Mouse (Mus musculus): ENCODE results near the gene Rmnd5b. TPM values are rescaled to one million over a fixed set of nuclear protein-coding genes. Genes with fewer than 3 reads are reported as not detected.

Gene Rmnd5b
- 40.0 and 41.3 TPM in 2 replicates for polyA plus RNA-seq (2015; fragmentation: Nextera tagmentation; extraction: Ambion mirVana)

- Histone ChIP-seq H3K4me3 (replicated peaks; ENCODE audit: low read length) (peak within 1 kb of the TSS; percentile 68), H3K9me3 (replicated peaks; ENCODE audit: control insufficient read depth, low read length) (no peaks in the 10 kb centered on the region), H3K4me2 (ENCODE audit: low read depth, low read length) (peak within 1 kb of the TSS; percentile 72), H3K27me3 (ENCODE audit: control insufficient read depth, insufficient read depth, low read length) (no peaks in the 10 kb centered on the region), H3K27ac (ENCODE audit: low read length) (peak within 1 kb of the TSS; percentile 88), H3K36me3 (ENCODE audit: control insufficient read depth, insufficient read depth, low read length) (no peaks in the 10 kb centered on the region), H3K4me1 (ENCODE audit: control insufficient read depth, insufficient read depth, low read length) (peaks cover 10% of the 10 kb centered on the region), H3K9ac (ENCODE audit: low read length) (peak within 1 kb of the TSS; percentile 81)
- peak; percentile 85 for ATAC-seq (ENCODE audit: insufficient read depth, low FRiP score)
- WGBS, result under 1% methylated on average over 61 of the region's 61 CpGs
Observed at GRCm38 (mm10) chr11:51635525-51636322, at the start of gene Rmnd5b. Rmnd5b (minus strand) TSS chr11:51635896.

- 0 out of 2 replicates have a peak, but pooled peaks cover 3% of the 10 kb centered on the region for H3K4me1 ChIP-seq (ENCODE audit: control insufficient read depth, insufficient read depth, low read length)
- WGBS, result 40% methylated on average over 8 of the region's 8 CpGs
- no peaks in the 10 kb centered on the region for H3K27me3 ChIP-seq (ENCODE audit: control insufficient read depth, insufficient read depth, low read length)
- no peak overlapping the region for H3K4me2 ChIP-seq (ENCODE audit: low read depth, low read length)
- ATAC-seq (ENCODE audit: insufficient read depth, low FRiP score), result no peak
- no peaks in the 10 kb centered on the region for H3K36me3 ChIP-seq (ENCODE audit: control insufficient read depth, insufficient read depth, low read length)
- no peak overlapping the region for H3K4me3 ChIP-seq (replicated peaks; ENCODE audit: low read length)
- no peak overlapping the region for H3K9ac ChIP-seq (ENCODE audit: low read length)
- H3K27ac ChIP-seq (ENCODE audit: low read length), result no peak overlapping the region
- no peaks in the 10 kb centered on the region for H3K9me3 ChIP-seq (replicated peaks; ENCODE audit: control insufficient read depth, low read length)
Observed at GRCm38 (mm10) chr11:51681976-51682374, 46.3 kb upstream of the Rmnd5b start.

- no peak overlapping the region for H3K27ac ChIP-seq (ENCODE audit: low read length)
- H3K9ac ChIP-seq (ENCODE audit: low read length), result 0 out of 2 replicates have a peak overlapping the region, but pooled peaks have one; percentile 50
- no peaks in the 10 kb centered on the region for H3K27me3 ChIP-seq (ENCODE audit: control insufficient read depth, insufficient read depth, low read length)
- peak; percentile 50; the same call in 1 of the 2 replicates for ATAC-seq (ENCODE audit: insufficient read depth, low FRiP score)
- H3K9me3 ChIP-seq (replicated peaks; ENCODE audit: control insufficient read depth, low read length), result no peaks in the 10 kb centered on the region
- H3K4me1 ChIP-seq (ENCODE audit: control insufficient read depth, insufficient read depth, low read length), result 0 out of 2 replicates have a peak, but pooled peaks cover 3% of the 10 kb centered on the region
- no peaks in the 10 kb centered on the region for H3K36me3 ChIP-seq (ENCODE audit: control insufficient read depth, insufficient read depth, low read length)
- no peak overlapping the region for H3K4me3 ChIP-seq (replicated peaks; ENCODE audit: low read length)
- peak overlapping the region; percentile 4; the same call in 1 of the 2 replicates for H3K4me2 ChIP-seq (ENCODE audit: low read depth, low read length)
- 36% methylated on average over 13 of the region's 13 CpGs for WGBS
Observed at GRCm38 (mm10) chr11:51681324-51681975, 45.8 kb upstream of the Rmnd5b start.

DNA sequence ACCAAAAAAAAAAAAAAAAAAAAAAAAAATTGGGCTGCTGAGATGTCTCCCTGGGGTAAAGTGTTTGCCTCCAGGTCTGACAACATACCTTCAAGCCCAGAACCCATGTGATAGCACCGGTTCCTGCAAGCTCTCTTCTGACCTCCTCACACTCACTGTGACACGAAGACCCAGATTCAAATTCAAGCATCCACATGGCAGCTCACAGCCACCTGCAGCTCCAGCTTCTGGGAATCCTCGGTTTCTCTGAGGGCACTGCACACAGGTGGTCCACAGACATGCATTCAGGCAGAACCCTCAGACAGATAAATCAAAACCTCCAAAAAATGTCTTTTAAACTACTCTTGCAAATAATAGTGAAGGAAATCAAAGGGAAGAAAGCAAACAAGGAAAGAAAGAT, 43.8 kb upstream of the Rmnd5b start:
- no peak overlapping the region for H3K9ac ChIP-seq (ENCODE audit: low read length)
- no peak overlapping the region for H3K27ac ChIP-seq (ENCODE audit: low read length)
- 0 out of 2 replicates have a peak, but pooled peaks cover 3% of the 10 kb centered on the region for H3K4me1 ChIP-seq (ENCODE audit: control insufficient read depth, insufficient read depth, low read length)
- no peak overlapping the region for H3K4me2 ChIP-seq (ENCODE audit: low read depth, low read length)
- no peaks in the 10 kb centered on the region for H3K27me3 ChIP-seq (ENCODE audit: control insufficient read depth, insufficient read depth, low read length)
- 53% methylated on average over 3 of the region's 3 CpGs for WGBS
- no peaks in the 10 kb centered on the region for H3K9me3 ChIP-seq (replicated peaks; ENCODE audit: control insufficient read depth, low read length)
- H3K36me3 ChIP-seq (ENCODE audit: control insufficient read depth, insufficient read depth, low read length), result no peaks in the 10 kb centered on the region
- no peak for ATAC-seq (ENCODE audit: insufficient read depth, low FRiP score)
- H3K4me3 ChIP-seq (replicated peaks; ENCODE audit: low read length), result no peak overlapping the region

DNA sequence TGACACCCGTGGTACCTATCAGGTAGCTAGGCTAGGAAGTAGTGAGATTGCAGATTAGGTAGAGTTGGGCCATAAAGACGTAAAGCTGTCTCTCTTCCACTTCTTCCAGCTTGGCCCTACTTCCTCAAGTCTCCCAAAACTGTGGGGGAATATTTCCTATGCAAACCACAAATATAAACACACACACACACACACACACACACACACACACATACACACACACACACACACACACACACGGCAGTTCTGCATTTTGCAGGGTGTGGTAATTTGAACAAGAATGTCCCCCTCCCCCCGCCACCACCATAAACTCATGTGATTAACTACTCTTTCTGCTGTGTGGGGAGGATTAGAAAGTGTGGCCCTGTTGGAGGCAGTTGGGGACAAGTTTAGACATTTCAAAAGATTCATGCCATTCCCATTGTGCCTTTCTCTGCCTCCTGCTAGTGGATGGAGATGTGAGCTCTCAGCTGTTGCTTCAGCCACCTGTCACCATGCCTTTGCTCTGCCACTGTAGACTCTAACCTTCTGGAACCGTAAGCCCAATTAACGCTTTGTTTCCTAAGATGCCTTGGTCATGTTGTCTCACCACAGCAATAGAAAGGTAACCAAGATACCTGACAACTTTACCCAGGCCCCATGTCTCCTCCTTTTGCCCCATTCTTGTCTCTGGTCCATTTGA, 42.2 kb upstream of the Rmnd5b start:
- Histone ChIP-seq H3K4me1 (ENCODE audit: control insufficient read depth, insufficient read depth, low read length) (0 out of 2 replicates have a peak, but pooled peaks cover 3% of the 10 kb centered on the region), H3K9me3 (replicated peaks; ENCODE audit: control insufficient read depth, low read length) (no peaks in the 10 kb centered on the region), H3K27me3 (ENCODE audit: control insufficient read depth, insufficient read depth, low read length) (no peaks in the 10 kb centered on the region), H3K4me2 (ENCODE audit: low read depth, low read length) (no peak overlapping the region), H3K36me3 (ENCODE audit: control insufficient read depth, insufficient read depth, low read length) (no peaks in the 10 kb centered on the region), H3K4me3 (replicated peaks; ENCODE audit: low read length) (no peak overlapping the region), H3K27ac (ENCODE audit: low read length) (no peak overlapping the region), H3K9ac (ENCODE audit: low read length) (no peak overlapping the region)
- WGBS, result 53% methylated on average over 6 of the region's 6 CpGs
- no peak for ATAC-seq (ENCODE audit: insufficient read depth, low FRiP score)

GRCm38 (mm10) chr11:51675386-51675785, 39.7 kb upstream of the Rmnd5b start:
- no peaks in the 10 kb centered on the region for H3K27me3 ChIP-seq (ENCODE audit: control insufficient read depth, insufficient read depth, low read length)
- 82% methylated on average over 5 of the region's 5 CpGs for WGBS
- ATAC-seq (ENCODE audit: insufficient read depth, low FRiP score), result no peak
- no peak overlapping the region for H3K27ac ChIP-seq (ENCODE audit: low read length)
- no peaks in the 10 kb centered on the region for H3K36me3 ChIP-seq (ENCODE audit: control insufficient read depth, insufficient read depth, low read length)
- no peaks in the 10 kb centered on the region for H3K9me3 ChIP-seq (replicated peaks; ENCODE audit: control insufficient read depth, low read length)
- no peak overlapping the region for H3K4me2 ChIP-seq (ENCODE audit: low read depth, low read length)
- no peak overlapping the region for H3K4me3 ChIP-seq (replicated peaks; ENCODE audit: low read length)
- H3K4me1 ChIP-seq (ENCODE audit: control insufficient read depth, insufficient read depth, low read length), result no peaks in the 10 kb centered on the region
- no peak overlapping the region for H3K9ac ChIP-seq (ENCODE audit: low read length)

DNA sequence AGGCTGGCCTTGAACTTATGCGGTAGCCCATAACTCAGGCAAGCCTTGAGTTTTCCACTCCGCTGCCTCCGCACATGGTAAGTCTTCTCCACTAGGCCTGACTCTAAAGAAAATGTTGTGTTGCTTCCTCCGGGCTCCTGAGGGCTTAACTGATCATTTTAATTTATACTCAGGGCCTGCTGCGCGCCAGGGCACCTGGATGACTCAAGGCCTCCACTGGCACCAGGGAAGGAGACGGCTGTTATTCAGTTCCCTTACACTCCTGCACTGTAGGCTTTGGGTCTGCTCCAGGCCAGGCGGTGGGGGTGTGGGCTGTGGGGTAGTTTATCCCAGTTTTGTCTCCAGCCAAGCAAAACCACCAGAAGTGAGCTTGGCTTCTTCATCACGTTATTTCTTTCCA, 37.6 kb upstream of the Rmnd5b start:
- no peak for ATAC-seq (ENCODE audit: insufficient read depth, low FRiP score)
- Histone ChIP-seq H3K27ac (ENCODE audit: low read length) (no peak overlapping the region), H3K4me1 (ENCODE audit: control insufficient read depth, insufficient read depth, low read length) (no peaks in the 10 kb centered on the region), H3K9ac (ENCODE audit: low read length) (no peak overlapping the region), H3K4me2 (ENCODE audit: low read depth, low read length) (no peak overlapping the region), H3K36me3 (ENCODE audit: control insufficient read depth, insufficient read depth, low read length) (no peaks in the 10 kb centered on the region), H3K27me3 (ENCODE audit: control insufficient read depth, insufficient read depth, low read length) (no peaks in the 10 kb centered on the region), H3K9me3 (replicated peaks; ENCODE audit: control insufficient read depth, low read length) (no peaks in the 10 kb centered on the region), H3K4me3 (replicated peaks; ENCODE audit: low read length) (no peak overlapping the region)
- 79% methylated on average over 9 of the region's 9 CpGs for WGBS

- H3K9me3 ChIP-seq (replicated peaks; ENCODE audit: control insufficient read depth, low read length), result no peaks in the 10 kb centered on the region
- H3K4me2 ChIP-seq (ENCODE audit: low read depth, low read length), result no peak overlapping the region
- no peaks in the 10 kb centered on the region for H3K27me3 ChIP-seq (ENCODE audit: control insufficient read depth, insufficient read depth, low read length)
- 72% methylated on average over 2 of the region's 2 CpGs for WGBS
- H3K36me3 ChIP-seq (ENCODE audit: control insufficient read depth, insufficient read depth, low read length), result no peaks in the 10 kb centered on the region
- H3K27ac ChIP-seq (ENCODE audit: low read length), result no peak overlapping the region
- H3K4me3 ChIP-seq (replicated peaks; ENCODE audit: low read length), result no peak overlapping the region
- no peak for ATAC-seq (ENCODE audit: insufficient read depth, low FRiP score)
- no peak overlapping the region for H3K9ac ChIP-seq (ENCODE audit: low read length)
- no peaks in the 10 kb centered on the region for H3K4me1 ChIP-seq (ENCODE audit: control insufficient read depth, insufficient read depth, low read length)
Observed at GRCm38 (mm10) chr11:51671376-51671775, 35.7 kb upstream of the Rmnd5b start.

DNA sequence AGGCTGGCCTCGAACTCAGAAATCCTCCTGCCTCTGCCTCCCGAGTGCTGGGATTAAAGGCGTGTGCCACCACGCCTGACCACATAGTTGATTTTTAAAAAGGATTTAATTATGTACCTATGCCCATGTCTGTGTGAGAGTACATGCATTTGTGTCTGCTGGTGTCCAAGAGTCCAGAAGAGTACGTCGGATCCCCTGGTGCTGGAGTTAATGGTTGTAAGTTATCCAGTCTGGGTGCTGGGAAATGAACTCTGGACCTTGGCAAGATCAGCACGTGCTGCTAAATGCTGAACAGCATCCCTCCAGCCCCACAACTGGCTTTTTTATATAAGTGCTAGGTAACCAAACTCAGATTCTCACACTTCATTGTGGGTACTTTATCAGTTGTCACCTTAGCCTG, 35.1 kb upstream of the Rmnd5b start:
- H3K27ac ChIP-seq (ENCODE audit: low read length), result no peak overlapping the region
- H3K4me2 ChIP-seq (ENCODE audit: low read depth, low read length), result no peak overlapping the region
- ATAC-seq (ENCODE audit: insufficient read depth, low FRiP score), result no peak
- H3K9ac ChIP-seq (ENCODE audit: low read length), result no peak overlapping the region
- no peak overlapping the region for H3K4me3 ChIP-seq (replicated peaks; ENCODE audit: low read length)
- H3K27me3 ChIP-seq (ENCODE audit: control insufficient read depth, insufficient read depth, low read length), result no peaks in the 10 kb centered on the region
- WGBS, result 91% methylated on average over 7 of the region's 7 CpGs
- H3K9me3 ChIP-seq (replicated peaks; ENCODE audit: control insufficient read depth, low read length), result no peaks in the 10 kb centered on the region
- no peaks in the 10 kb centered on the region for H3K36me3 ChIP-seq (ENCODE audit: control insufficient read depth, insufficient read depth, low read length)
- no peaks in the 10 kb centered on the region for H3K4me1 ChIP-seq (ENCODE audit: control insufficient read depth, insufficient read depth, low read length)
